Mouse (Mus musculus): ENCODE results near the gene Sema4a. TPM values are rescaled to one million over a fixed set of nuclear protein-coding genes. Genes with fewer than 3 reads are reported as not detected.
A peak's percentile ranks its signal among the peaks of the same experiment; 100 is the strongest.

Sema4a gene
- polyA plus RNA-seq, 1 experiment from 2014 or later: 14.6 TPM

DNA sequence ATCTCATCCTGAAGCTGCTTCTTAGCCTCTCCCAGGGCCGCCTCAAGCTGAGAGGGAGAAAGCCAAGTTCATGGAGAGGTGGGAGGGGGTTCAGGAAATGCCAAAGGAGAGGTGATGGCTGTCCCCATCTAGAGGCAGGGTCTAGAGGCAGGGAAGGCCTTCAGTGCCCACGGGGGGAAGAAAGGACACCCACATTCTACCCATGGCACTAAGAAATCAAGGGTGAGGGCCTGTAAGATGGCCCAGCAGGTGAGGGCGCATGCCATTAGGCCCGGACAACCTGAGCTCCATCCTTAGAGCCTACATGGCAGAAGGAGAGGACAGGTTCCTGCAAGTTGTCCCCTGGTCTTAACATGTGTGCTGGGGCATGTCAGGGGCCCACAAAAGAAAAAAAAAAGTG is 25.9 kb upstream of the Sema4a start:
- no peak for DNase-seq (ENCODE audit: low spot score)

GRCm38 (mm10) chr3:88486043-88486442 is 25.1 kb upstream of the Sema4a start:
- no peak for DNase-seq (ENCODE audit: low spot score)

DNA sequence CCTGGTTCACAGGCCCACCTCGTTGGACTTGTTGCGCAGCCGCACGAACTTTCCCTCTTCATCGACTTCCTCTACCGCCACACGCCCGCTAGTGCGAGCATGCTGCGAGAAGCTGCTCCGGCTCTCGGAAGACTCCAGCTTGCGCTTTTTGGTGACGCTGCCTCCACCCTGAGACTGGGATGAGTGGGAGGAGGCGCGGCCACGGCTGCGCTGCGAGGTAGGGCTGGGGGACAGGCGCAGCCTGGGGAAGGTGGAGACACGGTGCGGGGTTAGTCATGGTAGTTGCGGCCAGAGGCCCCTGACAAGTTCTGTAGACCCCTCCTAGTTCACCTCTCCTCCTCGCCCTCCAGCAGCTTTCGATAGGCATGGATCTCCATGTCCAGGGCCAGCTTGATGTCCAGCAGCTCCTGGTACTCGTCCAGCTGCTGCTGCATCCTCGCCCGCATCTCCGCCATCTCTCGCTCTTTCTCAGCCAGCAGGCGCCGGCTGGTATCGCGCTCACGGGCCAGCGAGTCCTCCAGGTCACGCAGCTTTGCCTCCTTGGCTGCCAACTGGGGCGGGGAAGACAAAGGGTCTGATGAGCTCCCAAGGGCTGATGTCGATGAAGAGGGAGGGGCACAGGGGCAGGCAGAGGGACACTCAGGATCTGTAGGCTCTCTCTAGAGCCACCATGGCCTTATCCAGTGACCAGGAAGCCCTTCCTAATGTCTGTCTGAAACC is 23.8 kb upstream of the Sema4a start:
- peak; percentile 57 for DNase-seq (ENCODE audit: low spot score)

DNA sequence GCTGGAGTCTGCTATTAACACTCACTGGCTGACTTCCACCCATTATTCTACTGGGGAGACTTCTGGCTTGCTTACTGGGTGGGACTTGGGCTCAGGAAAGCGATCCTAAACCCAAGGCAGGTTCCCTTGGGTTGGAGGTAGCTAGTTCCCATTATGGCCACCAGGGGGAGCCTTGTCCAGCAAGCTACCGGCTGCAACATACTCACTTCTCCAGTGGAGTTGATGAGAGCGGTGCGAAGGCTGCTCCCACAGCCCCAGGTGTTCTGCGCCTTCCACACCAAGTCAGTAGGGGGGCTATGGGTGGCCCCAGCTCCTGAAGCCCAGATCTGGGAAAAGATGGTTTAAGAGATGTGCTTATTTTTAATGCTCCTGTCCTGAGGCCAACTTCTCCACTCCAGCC is 22.6 kb upstream of the Sema4a start:
- peak; percentile 84 for DNase-seq (ENCODE audit: low spot score)

GRCm38 (mm10) chr3:88483141-88483540 is 22.2 kb upstream of the Sema4a start:
- no peak for DNase-seq (ENCODE audit: low spot score)

DNA sequence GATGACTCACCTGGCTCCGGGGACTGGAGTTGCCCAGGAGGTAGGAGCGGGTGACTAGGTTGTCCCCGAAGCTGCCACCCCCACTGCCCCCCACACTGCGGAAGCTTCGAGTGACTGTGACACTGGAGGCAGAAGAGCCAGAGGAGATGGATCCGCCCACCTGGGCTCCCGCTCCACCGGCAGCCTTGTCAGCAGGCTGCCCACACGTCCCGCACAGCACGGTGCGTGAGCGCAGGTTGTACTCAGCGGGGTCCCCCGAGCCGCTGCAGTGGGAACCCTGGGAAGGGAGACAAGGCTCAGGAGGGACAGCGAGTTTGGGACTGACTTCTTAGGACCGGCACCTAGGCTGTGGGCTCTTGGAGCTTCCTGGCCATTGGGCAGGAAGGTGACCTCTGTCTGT is 21.4 kb upstream of the Sema4a start:
- no peak for DNase-seq (ENCODE audit: low spot score)

DNA sequence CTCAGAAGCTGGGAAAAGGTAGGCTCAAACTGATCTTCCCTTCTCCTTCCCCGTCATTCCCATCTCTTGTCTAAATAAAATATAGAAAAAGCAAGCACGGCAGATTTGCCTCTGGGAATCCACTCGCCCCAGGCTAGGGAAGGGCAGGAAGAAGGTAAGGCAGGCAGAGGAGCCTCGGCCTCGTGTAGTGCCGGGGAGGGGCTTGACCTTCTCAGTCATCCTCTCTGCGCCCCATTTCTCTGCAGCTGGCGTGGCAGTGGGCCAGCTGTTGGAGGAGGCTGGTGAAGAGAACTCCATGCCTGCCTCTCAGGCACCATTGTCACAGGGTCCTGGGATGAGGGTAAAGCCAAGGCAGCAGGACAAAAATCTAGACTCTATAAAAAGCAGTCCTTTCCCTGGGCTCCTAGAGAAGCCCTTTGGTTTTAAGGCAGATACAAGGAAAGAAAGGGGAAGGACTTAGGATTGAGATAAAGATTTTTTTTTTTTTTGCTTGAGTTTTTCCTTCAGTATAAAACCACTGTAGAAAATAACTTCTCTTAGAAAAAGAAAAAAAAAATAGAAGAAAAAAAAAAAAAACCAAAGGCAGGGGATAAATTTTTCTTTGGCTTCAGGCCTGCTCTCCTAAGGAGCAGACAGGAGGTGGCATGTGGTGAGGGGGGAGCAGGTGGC is 20.5 kb upstream of the Sema4a start:
- no peak for DNase-seq (ENCODE audit: low spot score)

- DNase-seq (ENCODE audit: low spot score): no peak
These were observed 19.7 kb upstream of the Sema4a start for GRCm38 (mm10) chr3:88480679-88481078.

DNA sequence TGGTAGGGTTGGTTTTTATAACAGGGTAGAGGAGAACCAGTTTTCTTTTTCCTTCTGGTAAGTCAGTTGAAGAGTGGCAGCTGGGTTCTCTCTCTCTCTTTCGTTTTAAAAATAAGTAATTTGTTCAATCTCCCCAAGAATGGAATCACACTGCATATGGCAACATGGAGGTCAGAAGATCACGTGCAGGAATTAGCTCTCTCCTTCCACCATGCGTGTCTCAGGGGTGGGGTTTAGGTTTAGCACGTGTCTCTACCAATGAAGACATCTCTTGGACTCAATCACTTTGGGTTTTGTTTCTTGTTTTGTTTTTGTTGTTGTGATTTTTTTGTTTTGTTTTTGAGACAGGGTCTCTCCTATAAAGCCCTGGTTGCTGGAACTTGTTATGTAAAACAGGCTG is 18.8 kb upstream of the Sema4a start:
- DNase-seq (ENCODE audit: low spot score): no peak

DNA sequence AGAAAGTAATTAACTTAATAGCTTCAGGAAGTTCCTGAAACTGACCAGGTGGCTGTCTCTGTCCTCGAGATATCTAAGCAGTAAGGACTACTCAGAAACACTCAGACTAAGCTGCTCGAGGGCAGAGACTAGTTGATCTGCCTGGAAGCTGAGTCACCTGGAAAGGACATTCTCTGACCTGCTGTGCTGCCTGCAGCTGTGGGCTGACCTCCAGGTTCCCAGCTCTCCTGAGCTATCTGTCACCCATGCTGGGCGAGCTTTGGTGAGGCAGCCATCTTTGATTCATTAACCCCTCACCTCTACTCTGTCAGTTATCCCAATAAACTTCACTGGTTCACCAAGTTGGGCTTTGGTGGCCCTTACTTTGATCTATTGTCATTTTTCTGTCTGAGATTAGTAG is 18.2 kb upstream of the Sema4a start:
- no peak for DNase-seq (ENCODE audit: low spot score)

GRCm38 (mm10) chr3:88477735-88478134 is 16.8 kb upstream of the Sema4a start:
- DNase-seq (ENCODE audit: low spot score): peak; percentile 78

DNA sequence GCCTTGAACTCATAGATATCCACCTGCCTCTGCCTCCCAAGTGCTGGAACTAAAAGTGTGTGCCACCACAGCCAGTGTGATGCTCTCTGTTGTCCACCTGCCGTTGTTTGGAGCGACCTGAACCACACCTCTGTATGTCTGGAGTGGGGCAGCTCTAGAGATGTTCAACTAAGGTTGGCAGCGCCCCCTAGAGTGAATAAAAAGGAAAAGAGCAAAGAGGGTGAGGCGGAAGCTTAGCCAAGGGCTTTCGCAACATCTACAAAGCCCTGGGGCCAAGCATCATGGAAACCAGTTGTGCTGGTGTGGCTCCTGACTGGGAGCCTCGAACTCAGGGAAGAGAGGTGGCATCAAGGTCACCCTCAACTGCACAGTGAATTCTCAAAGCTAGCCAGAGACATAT is 15.4 kb upstream of the Sema4a start:
- no peak for DNase-seq (ENCODE audit: low spot score)

DNA sequence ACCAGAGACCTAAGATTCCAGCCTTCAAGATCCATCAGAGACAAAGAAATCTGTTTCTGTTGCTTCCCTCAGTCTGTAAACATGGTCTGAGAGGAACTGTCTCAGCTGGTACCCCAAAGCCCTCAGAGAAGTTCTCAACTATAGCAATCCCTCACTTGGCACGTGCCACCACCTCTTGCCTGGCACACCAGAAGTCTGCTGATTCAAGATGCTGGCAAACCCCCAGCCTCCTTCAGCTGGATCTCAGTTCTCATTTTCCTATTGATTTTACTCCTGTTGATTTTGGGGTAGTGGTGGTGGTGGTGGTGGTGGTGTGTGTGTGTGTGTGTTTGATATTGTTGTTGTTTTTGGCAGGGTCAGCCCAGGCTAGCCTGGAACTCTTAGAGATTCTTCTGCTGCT is 12.6 kb upstream of the Sema4a start:
- no peak for DNase-seq (ENCODE audit: low spot score)

- no peak for DNase-seq (ENCODE audit: low spot score)
These were observed 12.0 kb upstream of the Sema4a start for GRCm38 (mm10) chr3:88473020-88473419.

- no peak for DNase-seq (ENCODE audit: low spot score)
These were observed 10.0 kb upstream of the Sema4a start for GRCm38 (mm10) chr3:88470943-88471479.

- no peak for DNase-seq (ENCODE audit: low spot score)
These were observed 8.5 kb upstream of the Sema4a start for GRCm38 (mm10) chr3:88469466-88469865.

DNA sequence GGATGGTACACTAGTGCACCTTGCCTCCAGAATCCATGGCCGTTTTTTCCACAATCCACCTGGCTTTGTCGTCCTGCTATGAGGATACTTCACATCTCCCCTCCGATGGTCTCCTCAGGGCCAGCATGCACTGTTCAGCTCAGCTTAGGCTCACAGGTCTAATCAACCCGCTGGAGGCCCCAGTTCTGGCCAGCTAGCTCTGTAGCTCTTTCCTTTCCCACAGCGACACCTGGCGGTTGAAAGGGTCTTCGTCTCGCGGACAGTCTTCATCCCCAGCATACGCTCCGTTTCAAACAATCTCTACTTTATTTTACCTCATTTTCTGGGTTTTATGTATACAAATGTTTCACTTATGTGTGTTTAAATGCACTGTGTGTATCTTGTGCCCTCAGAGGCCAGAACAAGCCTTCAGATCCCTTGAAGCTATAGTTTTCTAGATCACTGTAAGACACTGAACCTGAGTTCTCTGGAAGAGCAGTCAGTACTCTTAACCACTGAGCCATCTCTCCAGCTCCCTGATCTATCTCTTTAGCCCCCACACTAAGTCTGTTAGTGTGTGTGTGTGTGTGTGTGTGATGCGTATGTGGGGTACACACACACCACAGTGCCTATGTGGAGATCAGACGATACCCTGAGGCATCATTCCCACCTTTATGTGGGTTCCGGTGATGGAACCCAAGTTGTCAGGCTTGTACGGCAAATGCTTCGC is 6.3 kb upstream of the Sema4a start:
- DNase-seq (ENCODE audit: low spot score): peak; percentile 87

GRCm38 (mm10) chr3:88465127-88465526 is 4.1 kb upstream of the Sema4a start:
- DNase-seq (ENCODE audit: low spot score): no peak

DNA sequence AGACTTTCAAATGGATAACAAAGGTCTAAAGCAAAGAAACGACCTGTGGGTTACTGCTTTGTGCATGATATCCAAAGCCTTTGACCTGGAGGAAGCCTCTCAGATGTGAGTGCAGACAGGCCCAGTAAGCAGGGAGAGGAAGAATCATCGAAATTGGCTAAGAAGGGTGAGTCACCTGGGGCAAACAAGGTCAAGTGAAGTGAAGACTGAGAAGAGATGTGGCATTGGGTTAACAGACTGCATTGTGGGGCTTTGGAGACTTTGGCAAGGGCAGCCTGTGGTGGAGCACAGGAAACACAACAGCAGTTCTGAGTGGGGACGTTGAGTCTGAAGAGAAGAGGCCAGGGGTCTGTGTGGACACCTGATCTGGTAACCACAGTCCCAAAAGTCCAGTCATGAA is 3.4 kb upstream of the Sema4a start:
- DNase-seq (ENCODE audit: low spot score): no peak

DNA sequence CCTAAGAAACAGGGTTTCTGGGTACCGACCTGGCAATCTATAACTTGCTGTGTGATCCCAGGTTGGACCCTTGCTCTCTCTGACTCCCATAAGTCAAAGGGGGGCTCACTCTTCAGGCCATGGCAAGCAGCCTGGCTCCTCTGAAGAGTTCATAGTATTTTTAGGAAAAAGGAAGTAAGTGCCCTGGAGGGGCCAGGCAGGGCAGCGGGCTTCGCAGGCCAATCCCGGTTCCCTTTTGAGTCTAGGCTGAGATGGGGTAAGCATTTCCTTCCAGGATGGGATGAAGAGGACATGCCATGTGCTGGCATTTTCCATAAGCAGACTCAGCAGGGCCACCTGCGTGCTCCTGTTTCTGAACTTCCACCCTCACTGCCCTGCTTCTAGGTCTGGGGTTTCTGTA is 953 bp downstream of the Sema4a start:
- DNase-seq (ENCODE audit: low spot score): no peak

DNA sequence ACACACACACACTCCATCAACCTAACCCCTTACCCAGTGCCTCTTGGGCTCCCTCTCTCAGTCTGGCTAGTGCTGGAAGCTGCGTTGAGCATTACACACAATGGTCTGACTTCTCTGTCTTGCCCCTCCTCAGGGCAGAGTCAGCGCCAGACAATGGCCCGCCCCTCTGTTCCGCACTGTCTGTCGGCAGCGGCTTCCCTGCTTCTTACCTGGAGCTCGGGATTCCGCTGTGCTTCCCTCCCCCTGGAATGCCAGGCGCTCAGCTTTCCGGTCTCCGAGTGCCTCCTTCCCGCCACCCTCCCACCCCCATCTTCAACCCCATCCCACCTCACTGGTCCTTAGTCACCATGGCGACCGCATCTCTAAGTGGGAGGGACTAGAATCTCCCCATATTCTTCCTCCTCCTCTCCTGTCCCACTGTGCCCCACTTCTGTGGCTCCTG is 2.2 kb downstream of the Sema4a start:
- no peak for DNase-seq (ENCODE audit: low spot score)
